Mouse (Mus musculus) liver, adult 2 months (tissue): Measurements from ENCODE around the gene Tex44. TPM values are rescaled to one million over a fixed set of nuclear protein-coding genes. Genes with fewer than 3 reads are reported as not detected.

Experiments used
- DNase-seq: peaks from one replicate; pipeline ENCODE4 v3.0.0-alpha.2; 2011; ENCODE audit warnings: low read depth, low spot score; ENCODE audit errors: extremely low read depth
- H3K27ac ChIP-seq: fragments of 200-500 bp; replicated peaks from 2 replicates; pipeline ENCODE4 v1.5.1; 2012; ENCODE audit warnings: low read depth, mild to moderate bottlenecking, control low read depth, inconsistent platforms, low read length; ENCODE audit not compliant: insufficient read depth
- H3K27me3 ChIP-seq: fragments of 200-500 bp; 2 replicates; pipeline ENCODE4 v1.6.1; 2012; ENCODE audit warnings: mild to moderate bottlenecking, moderate library complexity, low read length, inconsistent platforms; ENCODE audit not compliant: control insufficient read depth, insufficient read depth
- H3K36me3 ChIP-seq: fragments of 200-500 bp; 2 replicates; pipeline ENCODE4 v1.6.1; 2012; ENCODE audit warnings: low read length, inconsistent platforms; ENCODE audit not compliant: control insufficient read depth, insufficient read depth
- H3K4me1 ChIP-seq: fragments of 200-500 bp; 2 replicates; pipeline ENCODE4 v1.6.1; 2011; ENCODE audit warnings: low read length; ENCODE audit not compliant: control insufficient read depth, insufficient read depth
- H3K4me3 ChIP-seq: fragments of 200-500 bp; 2 replicates; pipeline ENCODE4 v1.5.1; 2011; ENCODE audit warnings: low read depth, mild to moderate bottlenecking, control low read depth, low read length, moderate library complexity; ENCODE audit not compliant: insufficient read depth
- H3K79me2 ChIP-seq: fragments of 200-500 bp; 2 replicates; pipeline ENCODE4 v1.6.1; 2012; ENCODE audit warnings: inconsistent platforms, mild to moderate bottlenecking, low read length, moderate library complexity; ENCODE audit not compliant: control insufficient read depth, insufficient read depth
- H3K9ac ChIP-seq: fragments of 200-500 bp; 2 replicates; pipeline ENCODE4 v1.6.1; 2012; ENCODE audit warnings: low read depth, mild to moderate bottlenecking, control low read depth, inconsistent platforms, low read length
- CTCF ChIP-seq: fragments of 200-500 bp; IDR thresholded peaks from 2 replicates; pipeline ENCODE4 v1.5.1; 2011; ENCODE audit warnings: low read depth, low read length, control low read depth
- POLR2A ChIP-seq: fragments of 200-500 bp; IDR thresholded peaks from 2 replicates; pipeline ENCODE4 v1.6.1; 2011; ENCODE audit warnings: low read length, control low read depth; ENCODE audit not compliant: insufficient read depth; ENCODE audit errors: extremely low read depth
- WGBS: fragments of 180-500 bp; shearing (Covaris S2); methylation state at CpG from one replicate; pipeline ENCODE4 v1.1.7; 2018; 5-methylcytosine and 5-hydroxymethylcytosine counted together
- polyA plus RNA-seq: library from polyadenylated mRNA; depleted of rRNA; stranded (reverse); fragments of >200 nt; gene quantifications from 2 replicates; pipeline ENCODE4 v1.2.3, GENCODE M21; 2012
- total RNA-seq: library from RNA; depleted of rRNA; stranded (reverse); fragments of >200 nt; gene quantifications from 2 replicates; pipeline ENCODE4 v1.2.3, GENCODE M21; 2014

Gene Tex44
- total and polyA plus RNA-seq, 2 experiments, result not detected

GRCm38 (mm10) chr1:86434001-86434400 lies 7.9 kb downstream of the Tex44 start:
- H3K9ac ChIP-seq, result peak overlapping the region; percentile 68
- peak; percentile 65 for DNase-seq
- peak overlapping the region; percentile 90 for H3K27ac ChIP-seq
- H3K36me3 ChIP-seq, result no peaks in the 10 kb centered on the region
- H3K79me2 ChIP-seq, result no peaks in the 10 kb centered on the region
- WGBS, result 0% methylated on average over 12 of the region's 12 CpGs
- H3K4me1 ChIP-seq, result peaks cover 5% of the 10 kb centered on the region
- TF ChIP-seq POLR2A, result 0 out of 2 replicates have a peak, but pooled peaks have one; percentile 16
- no peak for TF ChIP-seq CTCF
- H3K27me3 ChIP-seq, result no peaks in the 10 kb centered on the region
- H3K4me3 ChIP-seq, result peak overlapping the region; percentile 61

- DNase-seq, result peak; percentile 81
- TF ChIP-seq CTCF (0 out of 2 replicates have a peak, but pooled peaks have one; percentile 1), POLR2A (0 out of 2 replicates have a peak, but pooled peaks have one; percentile 34)
- peak overlapping the region; percentile 77 for H3K9ac ChIP-seq
- no peaks in the 10 kb centered on the region for H3K36me3 ChIP-seq
- no peaks in the 10 kb centered on the region for H3K27me3 ChIP-seq
- WGBS, result 7% methylated on average over 40 of the region's 46 CpGs
- H3K4me3 ChIP-seq, result peak overlapping the region; percentile 58
- no peaks in the 10 kb centered on the region for H3K79me2 ChIP-seq
- H3K4me1 ChIP-seq, result peaks cover 5% of the 10 kb centered on the region
- H3K27ac ChIP-seq, result peak overlapping the region; percentile 71
Observed at GRCm38 (mm10) chr1:86434439-86435201, 8.5 kb downstream of the Tex44 start.

- 57% methylated on average over 13 of the region's 13 CpGs for WGBS
- Histone ChIP-seq H3K4me3 (no peak overlapping the region), H3K79me2 (no peaks in the 10 kb centered on the region), H3K27ac (no peak overlapping the region), H3K4me1 (peaks cover 6% of the 10 kb centered on the region), H3K27me3 (no peaks in the 10 kb centered on the region), H3K36me3 (no peaks in the 10 kb centered on the region), H3K9ac (no peak overlapping the region)
- TF ChIP-seq CTCF, result no peak
- TF ChIP-seq POLR2A, result no peak
- DNase-seq, result peak; percentile 46
Observed at GRCm38 (mm10) chr1:86435302-86435821, 9.2 kb downstream of the Tex44 start.

- no peaks in the 10 kb centered on the region for H3K36me3 ChIP-seq
- 77% methylated on average over 9 of the region's 9 CpGs for WGBS
- DNase-seq, result no peak
- no peak for TF ChIP-seq POLR2A
- no peak for TF ChIP-seq CTCF
- H3K9ac ChIP-seq, result no peak overlapping the region
- no peak overlapping the region for H3K4me3 ChIP-seq
- no peak overlapping the region for H3K27ac ChIP-seq
- no peaks in the 10 kb centered on the region for H3K79me2 ChIP-seq
- H3K27me3 ChIP-seq, result no peaks in the 10 kb centered on the region
- peaks cover 10% of the 10 kb centered on the region for H3K4me1 ChIP-seq
Observed at GRCm38 (mm10) chr1:86437219-86438013, 11.3 kb downstream of the Tex44 start.

- WGBS, result 60% methylated on average over 6 of the region's 6 CpGs
- Histone ChIP-seq H3K36me3 (no peaks in the 10 kb centered on the region), H3K79me2 (no peaks in the 10 kb centered on the region), H3K27me3 (no peaks in the 10 kb centered on the region), H3K9ac (no peak overlapping the region), H3K4me3 (no peak overlapping the region), H3K27ac (no peak overlapping the region), H3K4me1 (peaks cover 12% of the 10 kb centered on the region)
- TF ChIP-seq CTCF (no peak), POLR2A (no peak)
- DNase-seq, result no peak
Observed at GRCm38 (mm10) chr1:86438014-86438319, 11.8 kb downstream of the Tex44 start.

- 86% methylated on average over 2 of the region's 2 CpGs for WGBS
- no peaks in the 10 kb centered on the region for H3K79me2 ChIP-seq
- H3K4me3 ChIP-seq, result no peak overlapping the region
- peaks cover 13% of the 10 kb centered on the region for H3K4me1 ChIP-seq
- no peak overlapping the region for H3K9ac ChIP-seq
- DNase-seq, result no peak
- no peaks in the 10 kb centered on the region for H3K36me3 ChIP-seq
- no peak overlapping the region for H3K27ac ChIP-seq
- no peaks in the 10 kb centered on the region for H3K27me3 ChIP-seq
- TF ChIP-seq POLR2A (no peak), CTCF (no peak)
Observed at GRCm38 (mm10) chr1:86438501-86438900, 12.4 kb downstream of the Tex44 start.
